Mouse (Mus musculus) cerebellum, postnatal 14 days (tissue): ENCODE data around the gene Zdhhc24.
"Not testable (repeated sequence)": the region's sequence is repeated elsewhere in the genome, so short reads cannot be mapped to it uniquely, and the experiment has no call there.

Source experiments
- DNase-seq, 2 experiments: peaks; one replicate each; pipeline ENCODE4 v3.0.0; 2021; ENCODE audit warnings: mixed read lengths in 2 of 2

Gene Zdhhc24

GRCm38 (mm10) chr19:4878405-4879323, at the start of gene Zdhhc24:
Zdhhc24 (plus strand) TSS chr19:4878668.
- DNase-seq, result peak; percentile 98 to 99

GRCm38 (mm10) chr19:4829156-4829555, 49.3 kb upstream of the Zdhhc24 start:
- peak; percentile 93 to 94 for DNase-seq

- no peak for DNase-seq
Measured at GRCm38 (mm10) chr19:4833977-4834376, 44.5 kb upstream of the Zdhhc24 start.

GRCm38 (mm10) chr19:4836096-4836495, 42.4 kb upstream of the Zdhhc24 start:
- DNase-seq, result peak in 1 of 2 experiments; percentile 27

GRCm38 (mm10) chr19:4837049-4837448, 41.4 kb upstream of the Zdhhc24 start:
- DNase-seq, result no peak

GRCm38 (mm10) chr19:4838526-4839140, 39.8 kb upstream of the Zdhhc24 start:
- DNase-seq, result no peak

GRCm38 (mm10) chr19:4839149-4839548, 39.3 kb upstream of the Zdhhc24 start, which contains the start of the genes Ccs and Ccdc87:
Ccs (minus strand) TSS chr19:4839332.
Ccdc87 (plus strand) TSS chr19:4839366.
- peak; percentile 97 to 98 for DNase-seq

GRCm38 (mm10) chr19:4840848-4841247, 37.6 kb upstream of the Zdhhc24 start:
- DNase-seq, result no peak

GRCm38 (mm10) chr19:4842611-4843010, 35.9 kb upstream of the Zdhhc24 start:
- no peak for DNase-seq

GRCm38 (mm10) chr19:4845846-4846245, 32.6 kb upstream of the Zdhhc24 start:
- DNase-seq, result no peak

- DNase-seq, result peak; percentile 45 to 63
Measured at GRCm38 (mm10) chr19:4847490-4847889, 31.0 kb upstream of the Zdhhc24 start.

GRCm38 (mm10) chr19:4849800-4850199, 28.7 kb upstream of the Zdhhc24 start:
- DNase-seq, result no peak

GRCm38 (mm10) chr19:4850281-4850680, 28.2 kb upstream of the Zdhhc24 start:
- DNase-seq, result no peak

GRCm38 (mm10) chr19:4854552-4855469, 23.7 kb upstream of the Zdhhc24 start, which contains the start of gene Ctsf:
Ctsf (plus strand) TSS chr19:4855130.
- peak; percentile 94 to 95 for DNase-seq

GRCm38 (mm10) chr19:4855470-4855820, 23.0 kb upstream of the Zdhhc24 start:
- DNase-seq, result no peak

- DNase-seq, result no peak
Measured at GRCm38 (mm10) chr19:4855951-4856350, 22.5 kb upstream of the Zdhhc24 start.

GRCm38 (mm10) chr19:4859081-4859480, 19.4 kb upstream of the Zdhhc24 start:
- no peak for DNase-seq

- peak; percentile 46 to 47 for DNase-seq
Measured at GRCm38 (mm10) chr19:4863048-4863447, 15.4 kb upstream of the Zdhhc24 start.

GRCm38 (mm10) chr19:4865147-4865546, 13.3 kb upstream of the Zdhhc24 start:
- peak; percentile 30 to 64 for DNase-seq

GRCm38 (mm10) chr19:4874613-4875012, 3.9 kb upstream of the Zdhhc24 start:
- not testable (repeated sequence) for DNase-seq

GRCm38 (mm10) chr19:4876241-4876640, 2.2 kb upstream of the Zdhhc24 start:
- DNase-seq, result no peak

GRCm38 (mm10) chr19:4876755-4877154, 1.7 kb upstream of the Zdhhc24 start:
- no peak for DNase-seq

GRCm38 (mm10) chr19:4877785-4878184, 683 bp upstream of the Zdhhc24 start, which contains the start of gene Actn3:
Actn3 (minus strand) TSS chr19:4877909.
- DNase-seq, result no peak
